Mouse (Mus musculus): ENCODE measurements around the gene Irgm2.
"Not testable (repeated sequence)": the region's sequence is repeated elsewhere in the genome, so short reads cannot be mapped to it uniquely, and the experiment has no call there.

The Irgm2 gene

DNA sequence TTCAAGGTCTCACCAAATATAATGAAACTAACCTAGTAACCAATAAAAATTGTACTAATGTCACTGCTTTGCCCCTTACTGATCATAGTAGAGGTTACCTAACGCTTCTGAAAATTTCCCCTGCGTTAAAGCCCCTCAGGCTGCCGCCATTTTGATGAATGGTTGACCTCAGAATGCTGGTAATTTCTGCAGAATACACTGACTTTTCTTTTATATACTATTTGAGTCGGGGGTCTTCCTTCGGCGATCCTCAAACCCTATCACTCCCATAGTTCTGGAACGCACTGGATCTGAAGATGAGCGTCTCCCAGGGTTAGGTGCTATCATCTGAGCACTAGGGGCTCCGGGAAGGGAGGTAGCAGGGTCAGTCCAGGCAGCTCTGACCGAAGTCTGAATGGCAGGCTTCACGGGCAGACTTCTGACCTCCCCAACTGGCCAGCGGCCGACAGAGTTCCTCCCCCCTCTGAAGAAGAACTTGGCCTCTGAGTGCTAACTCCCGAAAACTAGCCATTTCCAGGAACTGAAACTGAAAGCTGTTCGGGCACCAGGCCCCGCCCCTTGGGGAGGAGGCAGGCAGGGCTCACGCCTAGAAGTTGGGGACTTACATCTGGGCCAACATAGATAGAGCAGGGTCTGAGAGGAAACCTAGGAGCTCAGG, 15.1 kb downstream of the Irgm2 start:
- peak; percentile 55 for DNase-seq

DNA sequence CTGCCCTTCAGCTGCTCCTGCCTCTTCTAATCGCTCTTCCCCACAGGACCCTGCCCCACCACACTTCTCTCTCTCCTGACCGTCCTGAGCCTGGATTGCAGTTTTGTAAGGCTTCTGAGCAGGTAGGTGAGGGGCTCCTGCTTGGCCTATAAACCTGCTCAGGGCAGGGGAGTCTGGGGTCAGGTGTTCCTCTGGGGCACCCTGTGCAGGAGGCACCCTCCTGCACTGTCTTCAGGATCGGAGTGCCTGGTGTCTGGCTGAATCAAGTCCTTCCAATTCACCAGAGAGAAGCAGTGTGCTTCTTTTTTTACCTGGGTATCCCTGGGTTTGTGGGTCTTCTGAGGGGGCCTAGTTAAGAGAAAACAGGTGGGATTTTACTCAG, 15.6 kb downstream of the Irgm2 start:
- DNase-seq = not testable (repeated sequence)

DNA sequence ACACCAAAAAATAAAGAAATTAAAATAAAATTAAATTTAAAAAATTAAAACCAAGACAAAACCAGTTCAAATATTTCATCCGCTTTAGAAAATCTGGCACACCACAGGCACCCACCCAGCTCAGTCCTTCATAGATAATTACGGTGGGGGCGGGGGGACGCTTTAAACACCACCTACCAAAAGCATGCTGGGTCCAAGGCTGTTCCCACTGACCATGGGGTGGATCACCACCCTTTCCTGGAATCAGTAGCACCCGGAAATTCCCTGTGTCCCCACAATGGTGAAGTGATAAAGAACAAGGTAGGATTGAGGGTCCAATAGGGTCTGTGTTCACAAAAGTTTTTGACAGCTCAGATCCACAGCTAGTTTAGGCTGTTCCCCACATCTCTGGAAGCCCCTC, 16.4 kb downstream of the Irgm2 start:
- DNase-seq = no peak

DNA sequence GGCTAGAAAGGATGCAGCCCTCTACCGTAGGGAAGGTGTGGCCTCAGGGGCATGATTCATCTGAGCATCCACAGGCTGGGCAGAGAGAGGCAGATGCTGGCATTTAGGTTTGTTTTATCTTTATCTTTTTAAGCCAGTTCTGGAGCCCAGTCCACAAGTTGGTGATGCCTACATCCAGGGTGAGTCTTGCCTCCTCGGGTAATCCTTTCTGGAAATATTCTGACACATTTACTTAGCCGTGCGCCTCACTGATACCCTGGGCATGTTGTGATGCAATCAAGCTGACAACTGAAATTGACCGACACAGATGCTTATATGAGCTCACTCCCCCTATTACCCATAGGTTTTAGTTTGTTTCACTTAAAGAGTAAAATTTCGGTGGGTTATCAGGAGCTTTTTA, 17.4 kb downstream of the Irgm2 start:
- DNase-seq = no peak

DNA sequence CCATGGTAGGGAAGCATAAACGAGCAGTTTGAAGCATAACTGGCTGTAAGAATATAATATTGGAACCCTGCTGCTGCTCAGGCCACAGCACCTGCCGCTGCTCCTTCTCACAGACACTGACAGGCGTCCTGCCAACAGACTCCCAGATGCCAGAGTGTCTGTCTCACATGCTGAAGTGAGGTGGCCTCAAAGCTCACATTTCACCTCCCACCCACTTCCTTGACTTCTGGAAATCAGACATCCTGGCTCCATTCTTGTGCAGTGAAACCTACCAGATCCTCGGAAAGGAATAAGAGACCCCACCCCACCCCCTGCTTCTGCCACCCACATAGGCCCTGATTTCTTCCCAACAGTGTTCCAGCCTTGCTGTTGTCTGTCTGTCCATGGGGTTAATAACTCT, 24.3 kb downstream of the Irgm2 start:
- no peak for DNase-seq

DNA sequence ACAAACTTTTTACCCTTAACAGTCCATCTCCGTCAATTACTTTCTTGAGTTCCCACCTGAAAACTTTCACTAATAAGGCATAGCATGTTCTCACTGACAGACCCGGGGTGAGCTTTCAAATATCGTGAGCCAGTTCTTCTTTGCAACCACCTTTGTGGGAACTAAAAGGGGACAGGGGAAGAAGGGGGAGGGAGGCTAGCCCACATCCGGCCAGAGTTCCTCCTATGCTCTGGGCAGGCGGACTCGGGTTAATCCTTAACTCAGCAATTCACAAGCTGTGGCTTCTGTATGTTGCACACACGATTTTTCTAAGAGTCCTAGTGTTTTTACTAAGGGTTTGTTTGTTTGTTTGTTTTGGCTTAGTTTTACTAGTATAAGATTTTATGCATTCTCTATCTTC, 24.9 kb downstream of the Irgm2 start:
- no peak for DNase-seq

DNA sequence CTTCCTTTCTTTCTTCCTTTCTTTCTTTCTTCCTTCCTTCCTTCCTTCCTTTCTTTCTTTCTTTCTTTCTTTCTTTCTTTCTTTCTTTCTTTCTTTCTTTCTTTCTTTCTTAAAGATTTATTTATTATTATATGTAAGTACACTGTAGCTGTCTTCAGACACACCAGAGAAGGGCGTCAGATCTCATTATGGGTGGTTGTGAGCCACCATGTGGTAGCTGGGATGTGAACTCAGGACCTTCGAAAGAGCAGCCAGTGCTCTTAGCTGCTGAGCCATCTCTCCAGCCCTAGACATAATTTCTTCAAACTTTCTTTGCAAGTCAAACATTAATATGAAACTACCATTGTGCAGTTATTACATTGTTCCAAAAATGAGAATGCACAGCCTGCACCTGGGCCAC, 25.5 kb downstream of the Irgm2 start:
- not testable (repeated sequence) for DNase-seq

DNA sequence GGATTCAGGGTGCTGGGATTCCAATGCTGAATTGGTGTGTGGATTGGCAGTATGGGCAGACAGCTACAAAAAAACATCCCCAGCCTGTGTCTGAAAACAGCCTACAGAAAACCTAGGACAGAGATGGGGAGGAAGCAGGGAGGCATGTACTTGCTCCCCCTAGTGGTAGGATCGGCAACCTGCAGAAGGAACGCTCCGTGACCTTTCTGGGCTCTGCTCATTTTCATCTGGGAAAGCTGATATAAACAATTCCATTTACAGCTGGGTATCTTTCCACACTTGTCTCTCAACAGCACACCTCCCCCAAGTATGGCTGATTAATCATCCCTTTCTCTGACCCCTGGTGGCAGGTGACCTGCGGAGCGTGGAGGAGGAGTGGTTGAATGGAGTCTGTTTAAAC, 26.2 kb downstream of the Irgm2 start:
- DNase-seq = peak; percentile 79

DNA sequence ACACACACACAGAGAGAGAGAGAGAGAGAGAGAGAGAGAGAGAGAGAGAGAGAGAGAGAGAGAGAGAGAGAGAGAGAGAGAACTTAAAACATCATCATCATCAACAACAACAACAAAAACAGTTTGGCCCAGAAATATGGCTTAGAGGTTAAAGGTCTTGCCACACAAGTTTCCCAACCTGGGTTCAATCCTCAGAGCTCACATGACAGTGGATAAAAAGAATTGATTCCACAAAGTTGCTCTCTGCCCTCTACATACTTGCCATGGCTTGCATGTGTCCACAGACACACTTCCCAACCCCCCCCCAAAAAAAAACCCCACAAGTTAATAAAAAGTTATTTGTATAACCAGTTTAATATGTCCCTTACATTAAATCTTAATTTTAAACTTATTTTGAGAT, 27.0 kb downstream of the Irgm2 start:
- no peak for DNase-seq

DNA sequence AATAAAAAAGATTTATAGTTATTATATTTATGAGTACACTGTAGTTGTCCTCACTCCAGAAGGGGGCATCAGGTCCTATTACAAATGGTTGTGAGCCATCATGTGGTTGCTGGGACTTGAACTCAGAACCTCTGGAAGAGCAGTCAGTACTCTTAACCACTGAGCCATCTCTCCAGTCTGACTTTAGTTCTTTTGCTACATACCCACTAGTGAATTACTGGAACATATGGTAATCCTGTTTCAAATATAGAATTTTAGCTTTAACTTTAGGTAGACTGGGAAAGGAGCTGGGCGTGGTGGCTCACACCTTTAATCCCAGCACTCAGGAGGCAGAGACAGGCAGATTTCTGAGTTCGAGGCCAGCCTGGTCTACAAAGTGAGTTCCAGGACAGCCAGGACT, 28.6 kb downstream of the Irgm2 start:
- not testable (repeated sequence) for DNase-seq

DNA sequence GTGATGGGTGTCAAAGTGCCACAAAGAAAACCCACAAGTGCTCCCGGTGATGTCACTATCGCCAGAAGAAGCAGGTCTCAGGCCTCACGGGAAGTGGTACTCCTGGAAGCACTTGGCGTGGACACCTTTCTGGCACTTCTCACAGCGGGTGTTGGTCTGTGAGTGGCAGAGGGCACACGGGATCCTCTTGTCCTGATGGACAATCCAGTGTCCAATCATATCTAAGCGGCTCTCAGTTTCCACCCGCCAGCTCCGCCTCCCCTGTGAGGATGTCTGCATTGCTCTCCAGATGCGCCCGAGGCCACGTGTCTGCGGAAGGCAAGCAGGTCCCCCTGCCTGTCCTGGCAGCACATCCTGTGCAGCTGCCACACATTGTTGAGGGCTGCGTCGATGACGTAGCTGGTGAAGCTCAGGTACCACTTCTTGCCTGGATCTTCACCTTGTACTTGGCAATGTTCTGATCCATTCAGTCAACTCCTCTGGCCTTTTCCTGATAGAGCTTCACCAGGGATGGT, 31.0 kb downstream of the Irgm2 start:
- peak; percentile 16 for DNase-seq

DNA sequence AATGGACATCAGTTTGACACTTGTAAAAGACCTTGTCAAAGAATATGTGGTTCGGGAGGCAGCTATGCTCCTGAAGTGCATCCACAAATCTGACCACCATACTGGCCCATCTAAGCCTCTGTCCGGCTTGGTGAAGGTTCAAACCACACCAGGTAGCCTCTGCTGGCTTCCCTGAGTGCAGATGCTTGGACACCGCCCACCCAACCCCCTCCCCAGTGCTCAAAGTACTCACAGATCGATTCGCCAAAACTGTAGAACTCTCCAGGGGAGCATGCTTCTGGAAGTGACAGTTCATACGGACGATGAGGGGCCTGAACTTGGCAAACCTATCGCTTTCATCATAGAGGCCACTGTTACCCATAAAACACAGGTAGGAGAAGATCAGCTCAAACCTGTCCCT, 31.7 kb downstream of the Irgm2 start:
- DNase-seq = no peak

DNA sequence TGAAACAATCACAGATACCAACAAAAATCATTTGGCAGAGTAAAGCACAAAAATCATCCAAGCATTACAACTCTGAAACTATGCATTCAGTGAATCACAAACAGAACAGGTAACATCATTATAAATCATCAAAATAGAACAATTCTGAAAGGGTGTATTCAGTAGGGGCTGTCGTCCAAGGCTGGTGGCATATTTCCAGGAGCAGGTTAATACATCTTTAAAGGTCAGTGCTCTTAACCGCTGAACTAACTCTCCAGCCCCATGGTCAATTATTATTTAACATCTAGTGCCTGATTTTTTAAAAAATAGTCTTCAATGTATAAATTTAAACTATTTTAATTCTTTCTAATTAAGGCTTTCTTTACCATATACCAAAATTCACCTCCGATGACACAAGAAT, 35.1 kb downstream of the Irgm2 start:
- DNase-seq = not testable (repeated sequence)

DNA sequence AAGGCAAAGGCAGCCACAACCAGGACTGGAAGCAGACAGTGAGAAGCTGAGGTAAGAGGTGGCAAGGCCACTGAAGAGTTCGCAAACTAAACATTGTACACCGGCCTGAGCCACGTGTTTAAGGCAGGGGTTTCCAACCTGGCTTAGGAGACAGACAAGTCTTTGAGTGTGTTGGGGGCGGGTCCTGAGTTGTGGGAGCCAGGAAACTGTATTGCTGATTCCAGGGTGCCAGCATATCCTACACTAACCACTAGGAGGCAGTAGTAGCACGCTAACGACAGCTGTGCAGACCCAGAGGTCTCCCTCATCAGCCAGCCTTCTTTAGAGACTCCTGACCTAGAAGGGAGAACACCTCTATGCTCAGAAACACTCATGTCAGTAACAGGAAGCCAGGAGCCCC, 35.7 kb downstream of the Irgm2 start:
- DNase-seq = peak; percentile 41

DNA sequence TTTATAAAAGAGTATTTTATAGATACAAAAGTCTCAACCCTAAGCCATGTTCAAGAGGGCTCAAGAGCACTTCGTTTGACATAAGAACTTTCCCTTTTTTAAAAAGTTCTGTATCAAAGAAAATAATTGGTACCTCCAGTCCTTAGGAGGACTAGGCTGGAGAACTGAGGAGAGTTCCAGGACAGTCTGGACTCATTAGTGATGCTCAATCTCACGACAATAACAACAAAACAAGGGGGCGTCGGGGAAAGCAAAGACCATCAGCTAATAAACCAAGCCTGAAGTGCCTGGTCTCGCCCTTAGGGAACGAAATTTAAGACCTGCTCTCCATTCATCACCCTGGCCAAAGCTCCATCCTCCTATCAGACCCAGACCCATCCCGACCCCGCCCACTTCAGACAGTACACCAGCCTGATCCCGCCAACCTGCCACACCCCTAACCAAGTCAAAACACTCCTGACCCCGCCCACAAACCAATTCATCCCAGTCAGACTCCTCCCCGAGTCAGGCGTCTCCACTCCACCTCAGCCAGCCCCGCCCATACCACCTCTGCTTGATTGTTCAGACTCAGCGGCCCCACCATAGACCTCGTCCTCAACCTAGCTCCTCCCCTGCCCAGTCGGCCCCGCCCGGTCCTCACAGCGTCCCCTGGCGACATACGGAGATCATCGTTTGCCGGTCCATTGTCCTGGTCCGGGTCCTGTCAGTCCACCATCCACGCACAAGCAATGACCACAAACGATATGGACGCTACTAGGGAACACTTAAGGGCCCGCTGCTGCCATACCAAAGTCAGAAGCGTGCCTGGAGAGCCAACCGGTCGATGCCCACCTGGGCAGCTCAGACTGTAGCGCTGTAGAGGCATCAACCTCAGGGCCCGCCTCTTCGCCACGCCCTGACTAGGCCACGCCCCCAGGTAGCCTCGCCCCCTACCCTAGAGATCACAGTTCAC, 39.7 kb downstream of the Irgm2 start:
- peak; percentile 84 for DNase-seq

DNA sequence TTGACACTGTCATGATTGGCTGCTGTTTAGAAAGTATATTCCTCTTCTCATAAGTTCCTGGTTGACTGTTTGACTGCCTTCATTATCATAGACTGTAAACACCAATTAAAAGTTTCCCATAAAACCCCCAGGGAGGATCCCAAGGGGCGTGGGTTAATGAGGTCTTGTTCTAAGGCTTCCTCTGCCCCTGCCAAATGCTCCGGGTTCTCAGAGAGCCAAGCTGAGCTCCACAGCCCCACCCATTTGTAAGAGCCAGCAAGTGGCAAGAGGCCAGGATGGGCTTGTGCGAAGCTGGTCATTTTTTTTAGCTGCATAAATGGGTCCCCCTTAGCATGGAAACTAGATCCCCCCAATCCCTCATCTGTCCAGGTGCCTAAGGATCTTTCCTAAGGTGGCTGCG, 47.9 kb downstream of the Irgm2 start:
- DNase-seq = peak; percentile 32

DNA sequence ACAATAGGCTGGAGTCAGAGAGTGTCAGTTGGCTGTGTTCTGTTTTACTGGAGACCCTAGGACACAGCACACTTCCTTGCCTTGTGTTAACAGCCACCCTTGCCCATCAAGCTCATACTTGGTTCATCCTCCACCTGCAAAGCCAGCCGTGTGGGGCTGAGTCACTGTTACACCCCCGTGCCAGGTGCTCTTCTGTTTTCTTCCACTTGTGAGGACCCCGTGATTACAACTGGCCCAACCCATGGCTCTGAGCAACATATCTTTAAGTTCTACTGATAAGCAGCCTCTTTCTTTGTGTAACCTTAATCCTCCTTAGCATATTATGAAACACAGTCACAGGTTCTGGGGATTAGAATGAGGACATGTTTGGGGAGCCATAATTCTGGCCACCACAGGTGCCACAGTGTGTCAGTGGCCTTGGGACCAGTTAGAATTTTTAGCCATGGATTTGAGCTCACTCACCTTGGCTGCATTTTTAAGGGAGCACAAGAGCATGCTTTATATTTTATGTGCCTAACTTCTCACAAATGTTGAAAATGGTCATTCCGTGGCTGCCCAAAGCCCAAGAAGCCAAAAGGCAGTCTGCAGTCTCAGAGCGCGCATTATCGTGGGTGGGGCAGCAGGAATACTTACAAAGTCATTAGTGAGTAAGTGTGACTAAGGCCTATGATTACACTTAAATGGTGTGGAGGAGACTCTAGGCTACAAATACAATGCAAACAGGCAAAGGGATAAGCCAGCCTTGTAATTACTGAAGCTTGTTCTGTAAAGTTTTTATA, 50.0 kb downstream of the Irgm2 start:
- no peak for DNase-seq

DNA sequence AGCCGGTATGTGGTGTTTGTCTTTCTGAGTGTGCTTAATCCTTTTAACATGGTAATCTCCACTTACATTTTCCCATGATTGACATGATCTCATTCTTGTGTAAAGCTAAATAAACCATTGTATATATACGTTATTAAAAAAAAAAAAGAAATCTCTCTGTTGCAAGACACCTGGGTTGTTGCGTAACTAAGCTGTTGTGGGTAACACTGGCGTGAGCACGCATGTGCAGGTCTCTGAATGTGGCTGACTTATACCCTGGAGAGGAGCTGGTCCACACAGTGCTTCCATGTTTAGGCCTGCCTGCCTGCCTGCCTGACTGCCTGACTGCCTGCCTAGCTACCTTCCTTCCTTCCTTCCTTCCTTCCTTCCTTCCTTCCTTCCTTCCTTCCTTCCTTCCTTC, 51.1 kb downstream of the Irgm2 start:
- DNase-seq = no peak

DNA sequence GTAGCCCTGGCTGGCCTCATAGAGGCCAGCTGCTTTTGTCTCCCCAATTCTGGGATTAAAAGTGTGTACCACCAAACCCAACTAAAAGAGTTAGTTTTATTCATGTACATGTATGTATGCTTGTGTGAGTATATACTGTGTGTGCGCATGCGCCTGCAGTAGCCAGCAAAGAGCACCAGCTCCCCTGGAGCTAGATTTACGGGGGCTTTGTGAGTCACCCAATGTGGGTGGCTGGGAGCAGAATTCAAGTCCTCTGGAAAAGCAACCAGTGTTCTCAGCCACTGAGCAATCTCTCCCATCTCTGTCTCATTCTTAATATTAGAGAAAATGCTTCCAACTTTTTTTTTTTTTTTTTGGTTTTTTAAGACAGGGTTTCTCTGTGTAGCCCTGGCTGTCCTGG, 55.0 kb downstream of the Irgm2 start:
- DNase-seq = no peak

DNA sequence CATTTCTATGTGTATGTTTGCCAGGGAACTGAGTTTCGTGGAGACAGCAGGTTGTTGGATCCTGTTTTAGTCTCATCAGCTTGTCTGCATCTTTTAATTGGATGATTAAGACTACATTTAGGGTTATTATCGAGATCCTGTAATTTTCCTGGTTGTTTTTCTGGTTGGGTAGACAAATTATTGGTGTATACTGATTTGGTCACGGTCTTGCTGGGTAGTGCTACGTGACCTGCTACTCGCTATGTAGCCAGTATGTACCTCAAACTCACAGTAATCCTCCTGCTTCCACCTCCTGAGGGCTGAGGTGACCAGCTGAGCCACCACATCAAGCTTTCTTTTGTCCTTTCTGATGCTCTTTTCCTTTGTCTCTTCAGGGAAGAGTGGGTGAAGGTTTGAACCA, 58.4 kb downstream of the Irgm2 start:
- DNase-seq = no peak

DNA sequence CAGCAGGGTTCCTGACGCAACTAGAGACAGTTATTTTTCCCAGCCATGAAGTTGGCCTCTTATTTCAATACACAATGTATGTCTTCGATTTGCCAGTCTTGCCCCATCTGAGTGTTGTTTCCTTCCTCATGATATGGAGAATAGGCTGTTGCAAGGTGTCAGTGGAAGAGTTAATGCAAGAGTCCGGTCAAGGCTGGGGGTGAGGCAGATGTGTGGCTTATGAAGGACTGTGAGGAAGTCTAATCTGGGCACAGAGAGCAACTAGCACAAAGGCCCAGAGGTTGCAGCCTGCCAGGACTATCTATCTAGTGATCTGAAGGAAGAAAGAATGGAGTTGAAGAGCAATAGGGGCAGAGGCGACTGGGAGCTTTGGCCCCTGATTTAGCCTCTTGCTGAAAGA, 60.7 kb downstream of the Irgm2 start:
- DNase-seq = no peak

DNA sequence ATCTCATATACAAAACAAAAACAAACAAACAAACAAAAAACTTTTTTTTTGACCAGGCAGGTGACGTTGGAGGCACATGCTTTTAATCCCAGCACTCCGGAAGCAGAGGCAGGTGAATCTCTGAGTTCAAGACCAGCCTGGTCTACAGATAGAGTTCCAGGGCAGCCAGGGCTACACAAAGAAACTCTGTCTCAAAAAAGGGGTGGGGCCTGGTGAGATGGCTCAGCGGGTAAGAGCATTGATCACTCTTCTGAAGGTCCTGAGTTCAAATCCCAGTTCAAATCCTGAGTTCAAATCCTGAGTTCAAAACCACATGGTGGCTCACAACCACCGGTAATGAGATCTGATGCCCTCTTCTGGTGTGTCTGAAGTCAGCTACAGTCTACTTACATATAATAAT, 62.4 kb downstream of the Irgm2 start:
- DNase-seq = no peak

DNA sequence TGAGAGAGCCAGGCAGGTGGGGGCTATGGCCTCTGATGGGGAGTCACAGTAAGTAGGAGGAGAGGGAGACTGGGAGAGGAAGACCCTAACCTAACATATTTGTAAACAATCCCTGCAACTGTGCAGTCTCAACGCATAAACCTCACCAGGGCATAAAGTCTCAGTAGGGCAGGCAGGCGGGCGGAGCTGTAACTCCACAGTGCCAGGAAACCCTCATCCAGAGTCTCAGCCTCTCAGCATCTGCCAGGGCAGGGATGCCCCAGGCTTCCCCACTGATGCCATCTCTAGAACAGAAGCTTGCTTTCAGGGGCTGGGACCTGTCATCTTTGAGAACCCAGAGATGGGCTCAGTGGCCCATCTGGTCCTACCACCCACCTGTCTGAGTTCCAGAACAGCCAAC, 62.9 kb downstream of the Irgm2 start:
- DNase-seq = no peak
